ENCODE assay signal across 32 mouse cellular contexts in the genomic region with DNA sequence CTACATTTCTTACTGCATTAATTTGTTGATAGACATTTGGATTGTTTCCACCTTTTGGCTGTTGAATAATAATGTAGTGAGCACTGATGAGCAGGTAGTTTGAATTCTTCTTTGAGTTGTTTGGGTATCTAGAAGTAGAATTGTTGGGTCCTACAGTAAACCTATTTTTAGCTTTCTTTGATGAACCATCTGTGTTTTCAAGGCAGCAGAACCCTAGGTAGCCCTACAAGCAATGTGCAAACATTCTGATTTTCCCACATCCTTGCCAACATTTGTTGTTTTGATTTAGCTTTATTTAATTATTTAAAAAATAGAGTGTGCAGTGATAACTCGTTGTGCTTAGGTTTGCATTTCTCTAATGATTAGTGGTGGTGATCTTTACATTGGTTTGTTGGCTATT.
"Had no signal": no experiment of that assay in that cellular context is flagged by ENCODE, and none has a peak within 500 bp of the region (broad histone marks: within the 10 kb centered on the region; RNA-seq: fewer than 3 reads in every experiment).

No protein-coding gene starts in this region.

- H3K4me2 ChIP-seq: heart, embryonic 11.5 days; heart, embryonic 13.5 days; heart, embryonic 15.5 days; hindbrain, embryonic 12.5 days; hindbrain, embryonic 13.5 days; hindbrain, embryonic 14.5 days; hindbrain, embryonic 15.5 days; intestine, embryonic 15.5 days; kidney, embryonic 15.5 days had no signal

- H3K4me3 ChIP-seq: heart, embryonic 12.5 days; heart, embryonic 13.5 days; heart, embryonic 15.5 days; hindbrain, embryonic 10.5 days; hindbrain, embryonic 12.5 days; hindbrain, embryonic 13.5 days; hindbrain, embryonic 15.5 days; intestine, embryonic 15.5 days; kidney, embryonic 15.5 days; layer of hippocampus, adult 2 months; left cerebral cortex, adult 2 months had no signal

- H3K36me3 ChIP-seq: heart, embryonic 12.5 days; heart, embryonic 13.5 days; heart, embryonic 15.5 days; hindbrain, embryonic 10.5 days; hindbrain, embryonic 12.5 days; hindbrain, embryonic 13.5 days; hindbrain, embryonic 15.5 days; intestine, embryonic 15.5 days; kidney, embryonic 15.5 days had no signal

- H3K27me3 ChIP-seq: heart, embryonic 12.5 days; heart, embryonic 13.5 days; heart, embryonic 15.5 days; hindbrain, embryonic 12.5 days; hindbrain, embryonic 13.5 days; hindbrain, embryonic 15.5 days; intestine, embryonic 15.5 days; kidney, embryonic 15.5 days had no signal

- ATAC-seq: hindbrain, embryonic 16.5 days; hindbrain, postnatal 0 days; inflammation-experienced regulatory T-cells, adult 6 months had no signal

- DNase-seq: heart, postnatal 10 days; heart, postnatal 14 days; heart, postnatal 36 days; heart, postnatal 4 days; kidney, adult 11 months; kidney, adult 18-20 months; kidney, adult 2 months; kidney, adult 8-10 months; kidney, adult 9 months; kidney, postnatal 10 days; kidney, postnatal 14 days; kidney, postnatal 25 days; kidney, postnatal 36 days; kidney, postnatal 4 days; layer of hippocampus, adult 9-11 months; layer of hippocampus, postnatal 36 days had no signal
